Mouse (Mus musculus): ENCODE measurements around the gene Caskin1.

The Caskin1 gene

DNA sequence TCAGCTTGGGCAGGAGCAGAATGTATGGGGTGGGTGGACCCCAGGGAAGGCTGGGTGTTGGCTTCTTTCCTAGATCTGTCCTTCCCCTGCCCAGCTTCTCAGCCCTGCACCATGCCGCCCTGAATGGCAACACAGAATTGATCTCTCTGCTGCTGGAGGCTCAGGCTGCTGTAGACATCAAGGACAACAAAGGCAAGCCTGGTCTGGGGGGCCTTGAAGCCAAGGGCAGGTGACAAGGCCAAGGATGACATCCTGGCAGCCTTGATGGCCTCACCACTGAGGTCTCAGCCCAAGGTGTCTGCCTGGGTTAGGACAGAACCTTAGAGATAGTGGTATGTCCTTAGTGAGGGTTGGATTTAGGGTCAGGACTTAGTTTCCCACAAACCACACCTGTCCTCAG is 7.6 kb downstream of the Caskin1 start:
- DNase-seq: no peak

DNA sequence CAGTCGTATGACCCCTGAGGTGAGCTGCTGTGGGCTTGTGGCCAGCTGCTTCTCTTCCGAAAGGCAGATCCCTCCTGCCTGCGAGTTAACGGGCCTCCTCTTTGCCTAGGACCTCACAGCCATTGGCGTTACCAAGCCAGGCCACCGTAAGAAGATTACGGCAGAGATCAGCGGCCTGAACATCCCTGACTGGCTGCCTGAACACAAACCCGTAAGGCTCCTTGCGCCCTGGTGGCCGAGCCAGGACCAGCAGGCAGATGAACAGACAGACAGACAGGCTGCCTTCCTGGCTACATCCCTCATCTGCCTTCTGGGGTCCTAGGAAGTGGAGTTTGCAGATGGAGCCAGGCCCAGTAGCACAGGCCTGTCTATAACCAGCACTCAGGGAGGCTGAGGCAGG is 13.8 kb downstream of the Caskin1 start:
- DNase-seq: peak; percentile 27

DNA sequence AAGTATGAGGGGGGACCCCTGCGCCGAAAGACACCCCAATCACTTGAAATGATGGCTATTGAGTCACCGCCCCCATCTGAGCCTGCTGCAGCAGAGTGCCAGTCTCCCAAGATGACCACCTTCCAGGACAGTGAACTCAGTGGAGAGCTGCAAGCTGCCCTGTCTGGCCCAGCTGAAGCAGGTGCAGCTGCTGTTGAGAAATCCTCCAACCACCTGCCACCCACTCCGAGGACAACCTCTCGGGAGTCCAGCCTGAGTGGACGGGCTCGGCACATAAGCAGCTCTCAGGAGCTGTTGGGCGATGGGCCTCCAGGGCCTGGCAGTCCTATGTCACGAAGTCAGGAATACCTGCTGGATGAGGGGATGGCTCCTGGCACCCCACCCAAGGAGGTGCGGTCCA is 15.7 kb downstream of the Caskin1 start:
- DNase-seq: no peak

DNA sequence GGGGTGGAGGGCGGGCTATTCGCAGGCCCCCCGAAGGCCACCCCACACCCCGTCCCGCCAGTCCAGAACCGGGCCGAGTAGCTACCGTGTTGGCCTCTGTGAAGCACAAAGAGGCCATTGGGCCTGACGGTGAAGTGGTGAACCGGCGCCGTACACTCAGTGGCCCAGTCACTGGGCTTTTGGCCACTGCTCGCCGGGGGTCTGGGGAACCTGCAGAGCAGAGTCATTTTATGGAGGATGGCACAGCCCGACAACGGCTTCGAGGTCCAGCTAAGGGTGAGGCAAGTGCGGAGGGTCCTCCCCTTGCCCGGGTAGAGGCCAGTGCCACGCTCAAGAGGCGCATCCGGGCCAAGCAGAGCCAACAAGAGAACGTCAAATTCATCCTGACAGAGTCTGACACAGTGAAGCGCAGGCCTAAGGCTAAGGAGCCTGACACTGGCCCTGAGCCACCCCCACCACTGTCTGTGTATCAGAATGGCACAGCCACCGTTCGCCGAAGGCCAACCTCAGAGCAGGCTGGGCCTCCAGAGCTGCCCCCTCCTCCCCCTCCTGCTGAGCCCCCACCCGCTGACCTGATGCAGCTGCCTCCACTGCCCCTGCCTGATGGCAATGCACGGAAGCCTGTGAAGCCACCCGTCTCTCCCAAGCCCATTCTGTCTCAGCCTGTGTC is 17.0 kb downstream of the Caskin1 start:
- no peak for DNase-seq

DNA sequence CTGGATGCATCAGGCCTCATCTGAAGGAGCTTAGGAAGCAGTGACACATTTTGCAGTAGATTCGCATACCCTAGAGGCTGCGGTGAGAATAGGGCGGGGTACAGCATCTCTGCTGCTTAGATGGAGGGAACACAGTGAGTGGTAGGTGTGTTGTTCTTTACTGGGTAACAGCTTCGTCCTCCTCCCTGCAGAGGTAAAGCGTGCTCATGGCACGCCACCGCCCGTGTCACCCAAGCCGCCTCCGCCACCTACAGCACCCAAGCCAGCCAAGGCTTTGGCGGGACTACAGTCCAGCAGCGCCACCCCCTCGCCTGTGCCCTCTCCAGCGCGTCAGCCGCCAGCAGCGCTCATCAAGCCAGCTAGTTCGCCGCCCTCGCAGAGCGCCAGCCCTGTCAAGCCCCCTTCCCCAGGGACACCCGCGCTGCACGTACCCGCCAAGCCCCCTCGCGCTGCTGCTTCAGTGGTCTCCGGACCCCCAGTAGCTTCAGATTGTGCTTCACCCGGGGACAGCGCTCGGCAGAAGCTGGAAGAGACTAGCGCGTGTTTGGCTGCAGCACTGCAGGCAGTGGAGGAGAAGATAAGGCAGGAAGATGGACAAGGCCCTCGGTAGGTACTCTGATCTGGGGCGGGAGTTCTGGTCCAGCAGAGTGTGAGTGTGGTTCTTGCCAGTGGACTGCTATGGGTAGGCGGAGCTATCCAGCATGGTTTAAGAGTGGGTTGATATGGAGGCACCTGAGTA is 18.1 kb downstream of the Caskin1 start:
- no peak for DNase-seq

DNA sequence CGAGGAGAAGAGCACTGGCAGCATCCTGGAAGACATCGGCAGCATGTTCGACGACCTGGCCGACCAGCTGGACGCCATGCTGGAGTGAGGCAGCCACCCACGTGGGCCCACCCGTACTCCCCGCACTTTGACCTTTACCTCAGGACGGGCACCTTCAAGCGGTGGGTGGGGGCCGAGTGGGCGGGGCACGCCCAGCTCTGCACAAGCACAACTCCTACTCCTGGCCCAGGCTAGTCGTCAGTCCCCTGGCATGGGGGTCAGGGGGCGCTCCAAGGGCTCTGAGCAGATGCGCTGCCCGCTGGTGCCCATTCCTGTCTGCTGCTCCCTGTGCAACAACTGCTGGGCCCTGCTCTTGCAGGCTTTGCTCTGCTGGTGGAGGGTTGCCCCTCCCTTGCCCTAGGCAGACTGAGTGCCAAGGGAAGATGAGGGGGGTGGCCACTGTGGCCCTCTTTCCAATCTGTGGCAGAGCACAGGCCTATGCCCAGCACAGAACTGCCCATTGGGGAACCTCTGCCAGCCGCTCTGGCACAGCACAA is 18.8 kb downstream of the Caskin1 start:
- DNase-seq: no peak

DNA sequence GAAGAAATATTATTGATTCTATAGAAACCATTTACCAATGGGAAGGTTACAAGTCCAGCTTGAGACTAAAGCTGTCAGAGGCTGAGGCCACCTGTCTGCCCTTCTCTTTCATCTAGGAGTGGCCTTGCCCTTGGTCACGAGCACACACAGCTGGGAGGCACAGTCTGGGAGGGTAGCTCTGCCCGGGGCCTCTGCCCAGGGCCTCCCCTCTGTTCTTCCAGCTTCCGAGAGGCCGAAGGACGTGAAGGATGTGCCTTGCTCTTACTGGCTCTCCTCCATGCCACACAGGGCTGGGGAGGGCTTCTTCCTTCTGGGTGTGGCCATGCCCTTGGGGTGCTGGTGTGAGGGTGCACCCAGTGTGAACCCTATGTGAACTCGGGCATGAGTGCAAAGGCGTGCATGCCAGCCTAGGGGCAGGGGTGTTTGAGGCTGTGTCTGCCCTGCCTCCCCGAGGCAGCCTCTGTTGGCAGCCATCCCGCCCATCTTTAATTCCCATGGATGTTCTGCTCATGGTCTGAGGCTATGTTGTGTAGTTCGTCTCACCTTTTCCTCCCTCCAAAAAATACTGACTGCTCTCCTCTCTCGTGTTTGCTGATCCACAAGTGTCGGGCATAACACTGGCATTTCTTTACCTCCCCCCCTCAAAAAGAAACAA is 19.5 kb downstream of the Caskin1 start:
- no peak for DNase-seq

DNA sequence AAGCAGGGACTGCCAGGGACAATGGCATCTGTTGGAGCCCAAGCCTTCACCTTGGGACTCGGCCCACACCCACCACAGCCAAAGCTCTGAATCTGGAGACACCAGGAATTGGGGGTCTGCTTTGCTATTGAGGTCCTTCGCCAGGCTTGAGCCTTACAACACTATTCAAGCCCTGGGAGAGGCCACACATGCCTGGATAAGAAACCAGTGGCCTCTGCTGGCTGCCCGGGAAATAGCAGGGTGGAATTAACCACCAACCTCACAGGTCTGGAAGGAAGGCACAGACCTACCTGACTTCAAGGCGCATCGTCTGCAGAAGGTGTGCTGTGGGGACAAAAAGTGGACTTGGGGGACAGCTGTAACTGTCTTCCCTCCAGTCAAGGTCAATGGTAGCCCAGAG is 25.2 kb downstream of the Caskin1 start:
- peak; percentile 81 for DNase-seq

DNA sequence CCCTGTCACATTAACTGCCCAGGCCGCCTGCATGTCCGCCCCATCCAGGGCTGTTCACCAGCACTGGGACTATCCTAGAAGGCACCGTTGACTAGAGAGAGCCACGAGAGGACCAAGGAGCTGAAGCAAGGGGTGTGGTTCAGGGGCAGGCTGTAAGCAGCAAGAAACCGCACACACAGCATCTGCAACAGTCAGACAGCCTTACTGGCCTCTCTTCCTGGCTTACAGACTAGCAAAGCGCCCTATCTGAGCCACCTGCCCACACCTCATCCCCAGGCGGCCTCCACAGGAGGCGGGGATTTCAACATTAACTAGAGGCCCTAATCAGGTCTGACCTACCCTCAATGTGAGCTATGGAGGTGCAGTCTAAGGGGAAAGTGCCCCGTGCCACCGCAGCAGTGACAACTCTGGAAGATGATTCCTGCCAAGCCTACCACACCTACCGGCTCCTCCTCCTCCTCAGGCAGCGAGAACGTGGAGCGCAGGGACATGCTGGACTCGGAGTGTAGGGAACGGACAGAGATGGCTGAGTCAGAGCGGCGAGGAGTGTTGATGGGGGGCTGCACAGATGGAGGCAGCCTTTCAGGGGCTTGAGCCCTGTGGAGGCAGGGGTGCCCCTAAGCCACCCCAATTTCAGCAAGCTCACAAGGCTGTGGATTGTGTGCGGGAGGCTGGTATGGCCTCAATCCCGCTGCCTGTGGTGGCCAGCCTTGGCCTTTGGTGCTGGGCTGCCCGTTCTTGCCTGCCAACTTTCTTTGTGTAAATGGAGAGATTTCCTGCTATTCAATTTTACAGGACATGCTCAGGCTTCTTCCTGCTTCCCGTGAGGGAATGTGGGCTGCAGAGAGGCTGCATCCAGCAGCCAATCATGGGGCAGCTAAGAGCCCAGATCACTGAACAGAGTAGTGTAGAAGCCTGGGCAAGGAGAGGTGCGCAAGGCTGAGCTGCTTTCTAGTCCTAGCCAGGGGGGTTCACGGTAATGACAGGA is 26.2 kb downstream of the Caskin1 start:
- peak; percentile 66 for DNase-seq

DNA sequence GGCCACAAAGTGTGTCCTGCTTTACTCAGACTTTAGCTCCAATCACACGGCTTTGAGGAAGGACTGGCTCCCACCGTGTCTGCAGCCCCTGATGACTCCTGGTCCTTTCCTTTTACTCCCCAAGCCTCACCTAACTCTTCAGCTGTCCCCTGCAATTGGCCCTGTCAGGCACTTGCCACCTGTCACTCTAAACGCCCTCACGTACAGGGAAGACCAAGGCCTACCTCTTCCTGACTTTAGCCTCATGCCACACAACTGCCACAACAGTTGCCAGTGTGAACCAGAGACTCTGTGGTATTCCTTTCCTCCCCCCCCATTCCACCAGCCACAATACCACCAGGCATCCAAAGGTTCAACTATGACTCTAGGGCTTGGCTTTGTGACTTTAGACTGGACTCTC is 32.0 kb downstream of the Caskin1 start:
- no peak for DNase-seq

DNA sequence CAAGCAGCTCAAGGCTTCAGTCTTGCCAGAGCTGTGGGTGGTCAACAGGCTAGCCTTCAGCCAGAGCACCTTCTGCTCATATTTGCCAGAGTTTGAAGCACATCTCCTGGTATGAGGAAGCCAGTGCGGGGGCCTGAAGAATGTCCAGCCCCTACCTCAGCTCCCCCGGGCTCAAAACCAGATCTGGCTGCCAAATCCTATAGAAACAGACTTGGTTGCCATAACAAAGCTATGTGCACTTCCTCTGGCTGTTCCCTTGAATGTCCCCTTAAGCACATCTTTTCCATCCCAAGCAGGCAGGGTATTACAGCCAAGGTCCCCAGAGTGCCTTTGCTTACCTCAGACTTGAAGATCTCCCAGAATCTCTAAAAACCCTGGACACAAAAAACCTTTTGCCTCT is 36.3 kb downstream of the Caskin1 start:
- DNase-seq: no peak

DNA sequence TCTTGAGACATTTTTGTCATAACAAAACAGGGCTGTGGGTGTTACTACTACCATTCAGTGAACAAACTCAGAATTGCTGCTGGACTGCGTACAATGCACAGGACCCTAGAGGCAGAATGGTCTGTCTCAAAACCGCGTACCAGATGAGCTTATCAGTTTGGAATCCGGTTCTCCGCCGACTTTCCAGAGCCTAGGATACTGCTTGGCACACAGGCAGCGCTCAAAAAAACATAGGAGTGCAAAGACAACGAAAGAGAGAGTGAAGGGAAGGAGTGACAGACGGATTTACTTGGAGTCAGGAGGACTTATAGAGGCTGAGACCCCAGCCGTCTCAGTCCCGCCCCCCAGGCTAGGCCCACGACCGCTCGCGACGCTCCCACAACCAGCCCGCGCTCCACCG is 38.9 kb downstream of the Caskin1 start:
- peak; percentile 49 for DNase-seq

DNA sequence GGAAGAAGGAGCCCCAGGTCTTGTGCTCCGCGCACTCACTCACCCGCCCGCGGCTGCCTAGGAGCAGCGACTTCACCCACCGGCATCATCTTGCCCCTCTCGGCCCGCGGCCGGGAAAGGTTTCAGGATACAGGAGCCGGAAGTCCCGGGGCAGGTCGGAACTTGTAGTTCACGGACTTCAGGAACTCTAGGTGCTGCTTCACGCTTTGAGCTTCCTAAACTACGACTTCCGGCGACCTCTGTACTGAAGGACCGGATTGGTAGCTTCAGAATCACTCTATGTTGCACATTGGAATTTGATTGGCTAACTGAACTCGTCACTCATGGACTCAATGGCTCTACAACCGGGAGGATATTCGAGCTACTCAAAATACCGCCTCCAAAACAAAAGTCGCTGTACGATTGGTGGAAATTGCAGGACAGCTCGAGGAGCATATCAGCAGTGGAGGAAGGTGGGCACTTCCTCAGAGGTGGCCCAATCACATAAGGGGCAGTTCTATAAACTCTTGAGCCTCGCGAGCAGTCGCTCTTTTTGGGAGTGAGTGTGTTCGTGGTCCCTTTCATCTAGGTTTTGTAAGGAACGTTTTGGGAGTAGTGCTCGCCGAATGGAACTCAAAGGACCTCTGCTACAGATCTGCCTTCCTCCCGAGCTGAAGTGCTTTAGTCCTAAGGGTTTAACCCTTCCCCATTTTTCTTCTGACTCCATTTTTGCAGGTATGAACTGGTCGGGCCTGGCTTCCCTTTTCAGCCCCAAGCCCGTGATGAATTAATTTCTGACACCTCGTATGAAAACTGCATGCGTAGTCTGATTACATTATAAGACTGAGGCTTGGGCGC is 39.5 kb downstream of the Caskin1 start, which contains the start of gene Traf7:
Gene Traf7, minus strand, starts transcription at position 216 of the 837 bp plus-strand sequence.
- DNase-seq: peak; percentile 97

DNA sequence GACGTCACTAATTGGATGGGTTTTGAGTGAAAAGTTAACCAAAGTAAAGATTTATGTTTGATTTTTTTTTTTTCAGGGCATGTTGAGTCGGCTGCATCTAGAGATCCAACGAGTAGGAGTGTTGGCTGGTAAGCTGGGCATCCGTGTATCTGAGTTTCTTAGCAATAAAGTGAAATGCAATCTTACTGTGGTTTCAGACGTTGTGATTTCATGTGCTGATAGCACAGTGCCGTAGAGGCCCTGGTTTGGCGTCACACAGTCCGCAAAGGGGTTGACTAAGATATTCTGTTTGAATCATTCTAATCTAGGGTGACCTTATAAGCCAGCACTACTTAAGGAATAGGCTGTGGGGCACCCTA is 40.1 kb downstream of the Caskin1 start:
- DNase-seq: no peak

DNA sequence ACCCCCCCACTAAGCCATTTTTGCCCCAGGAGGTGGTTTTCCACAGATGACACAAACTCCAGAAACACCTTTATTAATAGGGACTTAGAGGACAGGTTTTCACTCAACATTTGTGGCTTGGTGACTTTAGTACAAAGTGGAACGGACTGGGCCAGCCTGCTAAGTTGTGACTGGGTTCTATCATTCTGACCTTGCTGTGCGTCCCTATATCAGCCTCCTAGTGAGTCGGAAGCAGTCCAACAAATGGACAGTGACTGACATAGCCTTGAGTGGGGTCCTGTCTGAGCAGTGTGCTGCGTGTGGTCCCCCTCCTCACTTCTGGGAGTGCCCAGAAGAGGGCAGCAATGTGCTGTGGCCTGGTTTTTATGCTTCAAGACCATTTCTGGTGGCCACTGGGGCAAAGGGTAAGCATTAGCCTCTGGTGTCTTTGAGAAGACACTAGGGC is 40.6 kb downstream of the Caskin1 start:
- peak; percentile 76 for DNase-seq

DNA sequence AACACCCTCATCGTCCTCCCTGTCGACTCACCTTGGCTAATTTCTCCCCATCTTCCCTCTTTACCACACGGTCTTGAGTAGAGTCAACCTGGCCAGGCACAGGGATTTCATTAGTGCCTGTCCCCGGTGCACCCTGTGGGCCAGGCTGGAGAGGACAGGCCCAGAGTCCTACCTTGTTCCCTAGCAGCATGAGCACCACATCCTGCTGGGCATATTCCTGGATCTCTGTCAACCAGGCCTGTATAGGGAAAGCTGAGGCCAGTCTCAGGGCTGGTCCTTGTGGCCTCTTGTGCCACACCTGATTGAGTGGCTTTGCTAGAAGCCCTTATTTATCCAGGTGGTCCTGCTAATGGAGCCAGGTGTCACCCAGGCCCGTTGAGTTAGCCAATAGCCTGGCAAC is 41.5 kb downstream of the Caskin1 start:
- DNase-seq: no peak

DNA sequence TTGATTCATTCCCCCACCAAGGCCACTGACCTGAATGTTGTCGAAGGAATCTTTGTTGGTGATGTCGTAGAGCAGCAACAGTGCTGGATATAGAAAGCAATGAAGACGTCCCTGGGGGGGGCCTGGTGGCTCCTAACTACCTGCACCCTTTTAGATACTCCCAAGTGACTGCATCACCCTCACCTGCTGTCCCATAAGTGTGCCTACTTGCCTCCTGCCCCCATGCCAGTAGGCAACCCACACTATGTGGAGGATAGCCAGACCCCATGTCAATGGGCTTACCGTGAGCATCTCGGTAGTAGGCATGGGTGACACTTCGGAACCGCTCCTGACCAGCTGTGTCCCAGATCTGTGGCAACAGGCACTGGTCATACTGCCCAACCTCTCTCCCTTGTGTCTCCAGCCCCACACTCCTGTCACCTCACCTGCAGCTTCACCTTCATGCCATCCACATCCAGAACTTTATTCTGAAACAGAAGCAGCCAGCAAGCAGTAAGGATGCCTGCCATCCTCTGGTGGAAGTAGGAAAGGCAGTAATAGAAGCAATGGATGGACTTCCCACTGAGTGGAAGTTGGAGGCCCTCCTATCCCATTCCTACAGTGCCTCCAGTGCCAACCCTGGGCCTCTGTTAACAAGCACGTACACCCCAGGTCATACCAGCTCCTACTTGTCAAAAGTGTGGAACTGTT is 42.1 kb downstream of the Caskin1 start:
- DNase-seq: no peak

DNA sequence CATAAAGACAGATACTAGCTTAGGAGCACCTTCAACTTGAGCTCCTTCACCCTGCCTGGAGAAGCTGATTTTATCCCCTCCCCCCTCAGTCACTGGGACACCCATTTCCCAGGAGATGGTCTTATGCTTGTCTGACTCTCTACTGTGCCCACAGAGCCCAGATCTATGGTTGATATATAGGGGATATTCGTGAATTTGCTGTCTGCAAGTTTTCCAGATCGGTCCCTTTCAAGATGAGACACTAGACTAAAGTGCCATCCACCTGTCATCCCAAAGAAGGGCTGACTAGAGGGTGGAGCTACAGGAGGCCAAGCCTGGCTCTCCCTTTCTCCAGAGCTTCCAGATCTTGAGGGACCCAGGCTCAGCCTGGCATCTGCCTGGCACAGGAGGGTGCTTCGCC is 42.7 kb downstream of the Caskin1 start:
- no peak for DNase-seq

DNA sequence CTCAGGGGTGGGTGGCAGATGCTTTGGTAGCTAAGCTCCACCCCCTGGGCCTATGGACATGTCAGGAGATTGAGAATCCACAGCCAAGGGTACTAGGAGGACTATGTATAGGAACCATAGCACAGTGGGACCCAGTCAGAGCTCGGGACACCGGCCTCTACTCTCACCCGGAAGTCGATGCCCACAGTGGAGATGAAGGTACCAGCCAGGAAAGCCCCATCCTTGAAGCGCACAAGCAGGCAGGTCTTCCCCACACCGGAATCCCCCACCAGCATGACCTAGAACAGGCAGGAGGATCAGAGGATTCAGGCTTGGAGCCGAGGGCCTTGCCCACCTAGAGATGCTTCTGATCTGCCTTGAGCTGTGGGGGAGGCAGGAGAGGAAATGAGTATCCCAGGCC is 43.6 kb downstream of the Caskin1 start:
- no peak for DNase-seq

DNA sequence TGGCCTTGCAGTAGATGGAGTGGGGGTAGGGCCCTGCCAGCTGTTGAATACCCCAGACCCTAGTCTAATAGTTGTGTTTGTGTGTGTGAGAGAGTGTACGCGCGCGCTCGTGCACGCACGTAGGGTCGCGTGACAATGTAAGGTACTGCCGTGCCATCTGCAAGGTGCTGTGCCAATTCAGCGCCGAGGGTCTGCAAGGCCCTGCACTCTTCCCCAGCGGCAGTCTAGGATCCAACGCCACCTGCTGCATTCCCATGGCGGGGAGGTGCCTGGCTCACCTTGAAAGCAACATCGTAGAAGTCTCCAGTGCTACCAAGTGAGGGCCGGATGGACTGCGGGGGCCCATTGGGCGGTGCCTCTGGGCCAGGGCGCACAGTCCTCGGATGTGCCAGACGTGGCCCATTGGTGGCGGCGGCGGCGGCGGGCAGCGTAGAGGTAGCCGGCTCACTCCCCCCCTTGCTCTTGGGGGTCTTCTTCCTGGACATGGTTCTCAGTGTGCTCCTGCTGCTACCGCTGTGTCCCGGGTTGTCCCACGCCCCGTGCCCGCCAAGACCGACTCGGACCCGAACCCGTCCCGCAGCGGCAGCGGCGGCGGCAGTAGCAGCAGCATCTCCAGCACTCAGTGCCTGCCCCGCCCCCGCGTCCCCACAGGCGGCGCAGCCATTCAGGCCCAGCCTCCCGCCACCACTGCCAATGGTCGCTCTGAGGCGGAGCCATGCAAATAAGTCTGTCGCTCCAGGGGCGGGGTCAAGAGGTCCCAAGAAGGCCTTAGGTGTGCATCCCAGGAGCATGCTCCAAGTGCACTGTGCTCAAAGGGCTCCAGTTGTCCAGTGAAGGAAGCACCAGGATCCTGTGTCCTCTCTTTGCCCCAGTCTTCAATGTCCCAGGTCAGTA is 44.9 kb downstream of the Caskin1 start:
- peak; percentile 92 for DNase-seq
